Mouse (Mus musculus): Measurements from ENCODE around the gene Lmf1.

DNA sequence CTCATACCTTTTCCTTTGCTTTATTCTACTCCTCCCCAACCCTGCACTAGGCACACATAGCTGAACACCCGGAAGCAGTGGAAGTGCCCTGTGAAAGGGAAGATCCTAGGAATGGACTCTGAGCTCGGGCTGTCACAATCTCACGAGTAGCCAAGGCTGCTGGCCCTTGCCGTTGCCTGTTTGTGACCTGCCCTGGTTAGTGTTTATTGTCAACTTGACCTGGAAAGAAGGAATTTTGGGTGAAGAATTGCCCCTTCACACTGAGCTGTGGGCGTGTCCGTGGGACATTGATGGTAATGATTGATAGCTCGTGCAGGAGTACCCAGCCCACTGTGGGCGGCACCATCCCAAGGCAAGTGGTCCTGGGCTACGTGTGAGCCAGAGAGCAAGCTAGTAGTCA is 5.8 kb downstream of the Lmf1 start:
- TF ChIP-seq CTCF (IDR thresholded peaks at IDR 0.05; ENCODE audit: borderline replicate concordance, insufficient read depth, low read length), result no peak
- no peak for TF ChIP-seq POLR2A (IDR thresholded peaks at IDR 0.05; ENCODE audit: low read depth, low read length)

All from embryonic fibroblast, embryonic 13.5 days (primary cell).